Mouse (Mus musculus): Measurements from ENCODE around the gene Supt3. TPM values are rescaled to one million over a fixed set of nuclear protein-coding genes. Genes with fewer than 3 reads are reported as not detected.

The Supt3 gene
- polyA plus RNA-seq, 1 experiment from 2014 or later: 27.0 TPM

Other genes starting within 250 kb of the Supt3 start
- gene Runx2, start 37.6 kb downstream of the Supt3 start, polyA plus RNA-seq (2014; fragmentation: Nextera tagmentation; extraction: Ambion mirVana): 1.00 and 2.3 TPM in 2 replicates

All from stomach, embryonic 14.5 days (tissue).